Mouse (Mus musculus) olfactory bulb, adult 2 months (tissue): ENCODE measurements around the gene Med8.

Experiments used
- CTCF ChIP-seq: fragments of 200-500 bp; IDR thresholded peaks from 2 replicates; pipeline ENCODE4 v1.5.1; 2012; ENCODE audit warnings: low read depth, mild to moderate bottlenecking, low read length, moderate library complexity; ENCODE audit not compliant: insufficient read depth
- POLR2A ChIP-seq: fragments of 200-500 bp; IDR thresholded peaks from 2 replicates; pipeline ENCODE4 v1.6.1; 2012; ENCODE audit warnings: mild to moderate bottlenecking, low read depth, low read length, moderate library complexity; ENCODE audit not compliant: insufficient read depth

DNA sequence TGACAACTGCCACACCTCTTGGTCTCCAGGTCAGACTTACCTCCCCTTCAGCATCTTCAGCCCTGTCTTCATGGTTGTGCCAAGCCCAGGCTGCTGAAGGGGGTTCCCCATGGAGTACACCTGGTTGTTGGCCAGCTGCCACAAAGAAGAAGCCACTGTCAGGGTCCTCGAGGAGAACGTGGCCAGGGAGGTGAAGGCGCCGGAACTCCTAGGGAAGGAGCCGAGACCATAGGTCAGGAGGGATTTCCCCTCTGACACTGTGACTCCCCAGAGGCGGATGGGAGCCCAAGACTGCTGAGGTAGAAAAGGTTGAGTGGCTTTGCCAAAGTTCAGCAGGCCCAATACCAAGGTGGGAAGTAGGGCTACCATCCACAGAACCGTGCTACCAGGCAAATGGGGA, 25.9 kb upstream of the Med8 start:
- TF ChIP-seq CTCF (no peak), POLR2A (no peak)
